Mouse (Mus musculus) stomach, embryonic 14.5 days (tissue): ENCODE data around the gene Gm10840. TPM values are rescaled to one million over a fixed set of nuclear protein-coding genes. Genes with fewer than 3 reads are reported as not detected.
A peak's percentile ranks its signal among the peaks of the same experiment; 100 is the strongest.
"Not testable (repeated sequence)": the region's sequence is repeated elsewhere in the genome, so short reads cannot be mapped to it uniquely, and the experiment has no call there.

ENCODE experiments used
- ATAC-seq: fragments of 200-750 bp; cut with Nextera tagmentation; 2 replicates; pipeline ENCODE4 v1.8.0; 2017; ENCODE audit warnings: low read depth, moderate TSS enrichment; ENCODE audit not compliant: insufficient number of reproducible peaks, insufficient read depth, low FRiP score
- H3K27ac ChIP-seq: fragments of 300-500 bp; sonication (generic); 2 replicates; pipeline ENCODE4 v1.5.1; 2014; ENCODE audit warnings: mild to moderate bottlenecking, low read length, moderate library complexity, mixed read lengths
- H3K27me3 ChIP-seq: fragments of 300-500 bp; sonication (generic); 2 replicates; pipeline ENCODE4 v1.6.1; 2014; ENCODE audit warnings: low read length, control low read depth, mixed read lengths; ENCODE audit not compliant: control insufficient read depth, insufficient read depth
- H3K36me3 ChIP-seq: fragments of 300-500 bp; sonication (generic); 2 replicates; pipeline ENCODE4 v1.6.1; 2014; ENCODE audit warnings: mild to moderate bottlenecking, control low read depth, low read length, moderate library complexity, mixed read lengths; ENCODE audit not compliant: control insufficient read depth, insufficient read depth
- H3K4me1 ChIP-seq: fragments of 300-500 bp; sonication (generic); 2 replicates; pipeline ENCODE4 v1.6.1; 2014; ENCODE audit warnings: low read length, control low read depth, mixed read lengths; ENCODE audit not compliant: control insufficient read depth, insufficient read depth
- H3K4me2 ChIP-seq: fragments of 300-500 bp; sonication (generic); replicated peaks from 2 replicates; pipeline ENCODE4 v1.6.1; 2014; ENCODE audit warnings: low read depth, low read length, control low read depth
- H3K4me3 ChIP-seq: fragments of 300-500 bp; sonication (generic); 2 replicates; pipeline ENCODE4 v1.5.1; 2014; ENCODE audit warnings: low read depth, low read length, control low read depth
- H3K9ac ChIP-seq: fragments of 300-500 bp; sonication (generic); replicated peaks from 2 replicates; pipeline ENCODE4 v1.6.1; 2014; ENCODE audit warnings: low read depth, mild to moderate bottlenecking, control low read depth, low read length, moderate library complexity, mixed read lengths
- H3K9me3 ChIP-seq: fragments of 300-500 bp; sonication (generic); 2 replicates; pipeline ENCODE4 v1.6.1; 2016; ENCODE audit warnings: low read depth, low read length, control low read depth; ENCODE audit not compliant: control insufficient read depth
- WGBS: fragments of 180-500 bp; shearing (Covaris S2); extraction: QIAGEN DNeasy Blood & Tissue Kit; methylation state at CpG from one replicate; pipeline ENCODE4 v1.1.7; 2014; 5-methylcytosine and 5-hydroxymethylcytosine counted together
- polyA plus RNA-seq: library from polyadenylated mRNA; unstranded; fragments of >200 nt; fragmentation: Nextera tagmentation; extraction: Ambion mirVana; gene quantifications from 2 replicates; pipeline ENCODE4 v1.2.1, GENCODE M21; 2014

The Gm10840 gene
- not detected in 2 replicates for polyA plus RNA-seq

GRCm38 (mm10) chr11:106160841-106161721 lies at the start of gene Gm10840, which contains the start of gene Limd2:
TSS of gene Gm10840 (plus strand) at chr11:106160850.
TSS of gene Limd2 (minus strand) at chr11:106160860.
- no peak for ATAC-seq
- Histone ChIP-seq H3K27me3 (no peaks in the 10 kb centered on the region), H3K27ac (peak within 1 kb of the TSS; percentile 97), H3K4me3 (peak within 1 kb of the TSS; percentile 87), H3K9ac (peak within 1 kb of the TSS; percentile 91), H3K9me3 (no peaks in the 10 kb centered on the region), H3K4me2 (peak within 1 kb of the TSS; percentile 95), H3K36me3 (peaks cover 27% of the 10 kb centered on the region), H3K4me1 (peaks cover 17% of the 10 kb centered on the region)
- WGBS = 31% methylated on average over 22 of the region's 22 CpGs

GRCm38 (mm10) chr11:106111688-106112087 lies 49.0 kb upstream of the Gm10840 start:
- H3K4me3 ChIP-seq = no peak overlapping the region
- H3K27ac ChIP-seq = no peak overlapping the region
- no peaks in the 10 kb centered on the region for H3K9me3 ChIP-seq
- H3K4me2 ChIP-seq = no peak overlapping the region
- no peak for ATAC-seq
- H3K9ac ChIP-seq = no peak overlapping the region
- peaks cover 21% of the 10 kb centered on the region for H3K36me3 ChIP-seq
- H3K4me1 ChIP-seq = no peaks in the 10 kb centered on the region
- no peaks in the 10 kb centered on the region for H3K27me3 ChIP-seq

- Histone ChIP-seq H3K27ac (no peak overlapping the region), H3K9me3 (no peaks in the 10 kb centered on the region), H3K4me3 (no peak overlapping the region), H3K27me3 (no peaks in the 10 kb centered on the region), H3K4me1 (no peaks in the 10 kb centered on the region), H3K36me3 (peaks cover 32% of the 10 kb centered on the region), H3K9ac (no peak overlapping the region), H3K4me2 (no peak overlapping the region)
- WGBS = 95% methylated on average over 5 of the region's 5 CpGs
- no peak for ATAC-seq
These were observed 38.4 kb upstream of the Gm10840 start for GRCm38 (mm10) chr11:106122221-106122620.

- H3K27ac ChIP-seq = no peak overlapping the region
- WGBS = 80% methylated on average over 3 of the region's 3 CpGs
- no peaks in the 10 kb centered on the region for H3K4me1 ChIP-seq
- H3K27me3 ChIP-seq = no peaks in the 10 kb centered on the region
- H3K9ac ChIP-seq = no peak overlapping the region
- no peak overlapping the region for H3K4me2 ChIP-seq
- ATAC-seq = no peak
- peaks cover 28% of the 10 kb centered on the region for H3K36me3 ChIP-seq
- H3K9me3 ChIP-seq = no peaks in the 10 kb centered on the region
- H3K4me3 ChIP-seq = no peak overlapping the region
These were observed 37.9 kb upstream of the Gm10840 start for GRCm38 (mm10) chr11:106122736-106123135.

- WGBS = 63% methylated on average over 4 of the region's 4 CpGs
- H3K4me2 ChIP-seq = no peak overlapping the region
- H3K27me3 ChIP-seq = no peaks in the 10 kb centered on the region
- H3K36me3 ChIP-seq = peaks cover 27% of the 10 kb centered on the region
- H3K9ac ChIP-seq = no peak overlapping the region
- H3K27ac ChIP-seq = no peak overlapping the region
- no peaks in the 10 kb centered on the region for H3K4me1 ChIP-seq
- no peak for ATAC-seq
- no peaks in the 10 kb centered on the region for H3K9me3 ChIP-seq
- H3K4me3 ChIP-seq = no peak overlapping the region
These were observed 35.9 kb upstream of the Gm10840 start for GRCm38 (mm10) chr11:106124784-106125183.

GRCm38 (mm10) chr11:106125827-106126226 lies 34.8 kb upstream of the Gm10840 start:
- Histone ChIP-seq H3K9ac (no peak overlapping the region), H3K4me1 (no peaks in the 10 kb centered on the region), H3K9me3 (no peaks in the 10 kb centered on the region), H3K27ac (no peak overlapping the region), H3K36me3 (peaks cover 30% of the 10 kb centered on the region), H3K4me3 (no peak overlapping the region), H3K4me2 (no peak overlapping the region), H3K27me3 (no peaks in the 10 kb centered on the region)
- ATAC-seq = no peak
- WGBS = 62% methylated on average over 1 of the region's 1 CpGs

GRCm38 (mm10) chr11:106126727-106127373 lies 33.8 kb upstream of the Gm10840 start:
- not testable (repeated sequence) for H3K9me3 ChIP-seq, H3K27ac ChIP-seq, H3K9ac ChIP-seq, ATAC-seq, H3K27me3 ChIP-seq, H3K4me2 ChIP-seq, H3K4me3 ChIP-seq, H3K4me1 ChIP-seq
- peaks cover 30% of the 10 kb centered on the region for H3K36me3 ChIP-seq
- 88% methylated on average over 4 of the region's 6 CpGs for whole genome bisulfite sequencing

GRCm38 (mm10) chr11:106129477-106129876 lies 31.2 kb upstream of the Gm10840 start:
- 86% methylated on average over 1 of the region's 1 CpGs for WGBS
- Histone ChIP-seq H3K4me1 (no peaks in the 10 kb centered on the region), H3K36me3 (peaks cover 18% of the 10 kb centered on the region), H3K27me3 (no peaks in the 10 kb centered on the region), H3K27ac (no peak overlapping the region), H3K9me3 (no peaks in the 10 kb centered on the region), H3K4me2 (no peak overlapping the region), H3K4me3 (no peak overlapping the region), H3K9ac (no peak overlapping the region)
- no peak for ATAC-seq
